Mouse (Mus musculus) MEL (cell line): Measurements from ENCODE around the gene Mrpl51.

ENCODE experiments used
- CTCF ChIP-seq, 3 experiments: IDR thresholded peaks in 2 of 3; conservative IDR thresholded peaks in 1 of 3; 2 replicates each; pipeline ENCODE4 v1.5.1; 2011 to 2012; ENCODE audit warnings: low read length in 3 of 3, low read depth in 2 of 3, mild to moderate bottlenecking in 2 of 3, improper control_type of control experiment in 1 of 3, inconsistent platforms in 1 of 3, mixed read lengths in 1 of 3, moderate library complexity in 1 of 3; ENCODE audit not compliant: control insufficient read depth in 1 of 3, insufficient read depth in 1 of 3, poor library complexity in 1 of 3, severe bottlenecking in 1 of 3
- E2F4 ChIP-seq: IDR thresholded peaks from 2 replicates; pipeline ENCODE4 v1.6.1; 2011; ENCODE audit warnings: low read depth, low read length, improper control_type of control experiment, borderline replicate concordance
- EP300 ChIP-seq, 2 experiments: IDR thresholded peaks; 2 replicates each; pipeline ENCODE4 v1.6.1; 2011; ENCODE audit warnings: improper control_type of control experiment in 2 of 2, low read length in 2 of 2, low read depth in 1 of 2, mild to moderate bottlenecking in 1 of 2
- HCFC1 ChIP-seq: IDR thresholded peaks from 2 replicates; pipeline ENCODE4 v1.6.1; 2012; ENCODE audit warnings: low read depth, mild to moderate bottlenecking, inconsistent platforms, low read length, improper control_type of control experiment, moderate library complexity
- JUND ChIP-seq: IDR thresholded peaks from 2 replicates; pipeline ENCODE4 v1.6.1; 2011; ENCODE audit warnings: low read depth, mild to moderate bottlenecking, improper control_type of control experiment, low read length
- MAFK ChIP-seq: IDR thresholded peaks from 2 replicates; pipeline ENCODE4 v1.6.1; 2011; ENCODE audit warnings: low read depth, mild to moderate bottlenecking, low read length, improper control_type of control experiment, borderline replicate concordance
- MEF2A ChIP-seq: IDR thresholded peaks from 2 replicates; pipeline ENCODE4 v1.6.1; 2014; ENCODE audit warnings: low read depth, mild to moderate bottlenecking, inconsistent platforms, low read length, improper control_type of control experiment; ENCODE audit not compliant: poor library complexity, insufficient replicate concordance, severe bottlenecking; ENCODE audit errors: extremely low read depth
- MXI1 ChIP-seq: IDR thresholded peaks from 2 replicates; pipeline ENCODE4 v1.6.1; 2011; ENCODE audit warnings: mild to moderate bottlenecking, low read depth, low read length, improper control_type of control experiment
- NRF1 ChIP-seq: IDR thresholded peaks from 2 replicates; pipeline ENCODE4 v1.6.1; 2014; ENCODE audit warnings: low read depth, mild to moderate bottlenecking, inconsistent platforms, low read length, improper control_type of control experiment, moderate library complexity; ENCODE audit not compliant: poor library complexity, insufficient read depth, severe bottlenecking
- POLR2A ChIP-seq, 2 experiments: IDR thresholded peaks; 2 replicates each; pipeline ENCODE4 v1.6.1; 2011 to 2012; ENCODE audit warnings: low read length in 2 of 2, mild to moderate bottlenecking in 2 of 2, control low read depth in 1 of 2, improper control_type of control experiment in 1 of 2, low read depth in 1 of 2, moderate library complexity in 1 of 2; ENCODE audit not compliant: control insufficient read depth in 1 of 2, insufficient read depth in 1 of 2, poor library complexity in 1 of 2
- POLR2AphosphoS2 ChIP-seq: IDR thresholded peaks from 2 replicates; pipeline ENCODE4 v1.6.1; 2011; ENCODE audit warnings: low read length, improper control_type of control experiment
- RAD21 ChIP-seq: IDR thresholded peaks from 2 replicates; pipeline ENCODE4 v1.6.1; 2011; ENCODE audit warnings: mild to moderate bottlenecking, low read depth, low read length, improper control_type of control experiment
- RCOR1 ChIP-seq: IDR thresholded peaks from 2 replicates; pipeline ENCODE4 v1.6.1; 2012; ENCODE audit warnings: low read depth, mild to moderate bottlenecking, inconsistent platforms, low read length, improper control_type of control experiment

GRCm38 (mm10) chr6:125166861-125167650 lies 24.5 kb upstream of the Mrpl51 start:
- TF ChIP-seq POLR2A (IDR thresholded peaks at IDR 0.05; ENCODE audit: control insufficient read depth in 1 of 2, insufficient read depth in 1 of 2, low read depth in 1 of 2, low read length in 2 of 2, poor library complexity in 1 of 2) = no peak; a peak in 1 of 4 replicates
- TF ChIP-seq POLR2AphosphoS2 = peak; percentile 24; the same call in 1 of the 2 replicates
- TF ChIP-seq JUND = no peak
- no peak for TF ChIP-seq MAFK
- TF ChIP-seq MEF2A = peak; percentile 47; the same call in 1 of the 2 replicates
- TF ChIP-seq RAD21 = no peak
- peak; percentile 90 for TF ChIP-seq RCOR1
- no peak for TF ChIP-seq HCFC1
- TF ChIP-seq E2F4 = no peak
- no peak for TF ChIP-seq EP300 (IDR thresholded peaks at IDR 0.05; ENCODE audit: low read depth in 1 of 2, low read length in 2 of 2)
- TF ChIP-seq CTCF (IDR thresholded peaks at IDR 0.05 in 2 of 3, conservative IDR thresholded peaks at IDR 0.05 in 1 of 3; ENCODE audit: control insufficient read depth in 1 of 3, insufficient read depth in 1 of 3, low read depth in 2 of 3, low read length in 3 of 3, poor library complexity in 1 of 3, severe bottlenecking in 1 of 3) = no peak
- no peak for TF ChIP-seq NRF1
- peak; percentile 57 for TF ChIP-seq MXI1
